Mouse (Mus musculus) urinary bladder, postnatal 25 days (tissue): ENCODE measurements around the gene Scrn3.
A peak's percentile ranks its signal among the peaks of the same experiment; 100 is the strongest.

Source experiments
- DNase-seq: peaks from one replicate; pipeline ENCODE4 v3.0.0; 2022; ENCODE audit warnings: low spot score

Gene Scrn3

DNA sequence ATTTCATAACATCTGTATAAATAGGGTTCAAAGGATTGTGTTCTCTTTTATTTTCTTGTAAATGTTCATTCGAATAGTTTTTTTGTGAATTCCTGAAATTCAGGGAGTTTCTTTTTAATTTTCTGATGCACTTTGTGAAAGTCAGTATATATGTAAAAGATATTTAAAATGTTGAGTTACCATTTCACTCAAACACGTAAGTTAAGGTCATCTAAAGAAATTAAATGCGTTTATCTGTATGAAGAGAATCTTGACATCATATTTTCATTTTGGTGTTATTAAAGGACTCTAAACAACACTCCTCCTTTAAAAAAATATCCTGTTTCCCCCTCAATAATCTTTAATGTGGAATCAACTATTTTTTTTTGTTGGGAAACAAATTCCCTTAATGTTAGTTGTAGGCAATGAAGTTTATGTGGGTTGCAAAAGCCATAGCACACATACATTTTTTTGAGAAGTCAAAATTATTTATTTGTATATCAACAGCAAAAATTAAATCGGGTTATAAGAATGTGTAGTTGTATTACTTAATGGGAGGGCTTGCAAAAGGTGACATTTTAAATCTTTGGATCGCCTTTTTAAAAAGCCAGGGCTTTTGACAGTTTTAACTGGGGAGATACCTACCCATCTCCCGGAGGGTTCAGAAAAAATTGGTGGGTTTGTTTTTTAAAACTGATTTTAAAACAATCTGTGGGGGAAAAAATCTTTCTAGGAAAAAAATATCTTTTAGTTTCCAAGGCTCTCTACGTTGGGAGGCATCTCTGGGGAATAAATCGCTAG, 37.0 kb upstream of the Scrn3 start:
- no peak for DNase-seq

DNA sequence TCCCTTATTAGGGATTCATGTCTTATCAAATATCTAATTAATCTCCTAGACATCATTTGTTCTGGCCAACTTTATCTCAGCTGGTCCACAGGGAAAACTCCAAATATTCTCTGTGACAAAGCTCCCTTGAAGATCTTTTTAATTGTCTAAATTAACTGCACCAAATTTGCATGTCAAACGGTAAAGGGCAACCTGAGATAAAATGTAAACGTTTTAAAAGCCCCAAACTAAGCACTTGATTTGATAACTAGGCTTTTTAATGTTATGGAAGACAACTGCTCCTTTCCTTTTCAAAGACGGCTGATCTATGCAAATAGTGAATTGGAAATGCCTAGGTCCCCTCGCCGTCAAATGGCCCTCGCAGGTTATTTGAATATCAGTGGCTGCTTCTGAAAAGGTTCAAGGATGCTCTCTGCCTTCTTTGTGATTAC, 36.2 kb upstream of the Scrn3 start:
- DNase-seq, result no peak

DNA sequence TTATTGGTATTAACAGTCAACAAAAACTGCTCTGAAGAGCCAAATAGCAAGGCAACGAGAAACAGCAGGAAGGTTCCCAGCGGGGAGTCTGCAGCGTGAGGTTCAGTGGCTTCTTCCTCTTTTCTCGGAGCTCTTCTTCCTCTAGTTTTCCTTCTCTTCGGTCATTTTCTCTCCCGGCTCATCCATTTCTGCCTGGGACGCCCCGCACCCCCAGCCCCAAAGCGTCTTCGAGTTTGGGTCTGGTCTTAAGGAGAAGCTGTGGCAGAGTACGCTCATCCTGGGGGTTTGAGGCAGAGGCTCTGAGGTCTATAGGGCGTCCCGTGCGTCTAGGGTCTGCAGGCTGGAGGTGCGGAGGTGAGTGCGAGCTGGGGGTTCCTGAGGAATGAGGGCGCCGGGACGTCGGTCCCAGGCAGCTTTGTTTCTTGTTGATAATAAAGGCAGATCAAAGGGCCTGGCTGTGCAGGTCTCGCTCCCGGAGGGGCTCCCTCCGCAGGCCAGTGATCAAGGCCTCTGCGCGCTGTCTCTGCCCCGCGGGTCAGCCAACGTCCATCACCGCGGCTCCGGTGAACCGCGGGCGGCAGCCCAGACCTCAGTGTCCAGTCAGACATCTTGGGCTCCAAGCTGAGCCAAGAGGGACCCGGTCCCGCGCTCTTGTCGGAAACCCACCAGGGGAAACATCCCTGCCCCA, 35.2 kb upstream of the Scrn3 start:
- no peak for DNase-seq

DNA sequence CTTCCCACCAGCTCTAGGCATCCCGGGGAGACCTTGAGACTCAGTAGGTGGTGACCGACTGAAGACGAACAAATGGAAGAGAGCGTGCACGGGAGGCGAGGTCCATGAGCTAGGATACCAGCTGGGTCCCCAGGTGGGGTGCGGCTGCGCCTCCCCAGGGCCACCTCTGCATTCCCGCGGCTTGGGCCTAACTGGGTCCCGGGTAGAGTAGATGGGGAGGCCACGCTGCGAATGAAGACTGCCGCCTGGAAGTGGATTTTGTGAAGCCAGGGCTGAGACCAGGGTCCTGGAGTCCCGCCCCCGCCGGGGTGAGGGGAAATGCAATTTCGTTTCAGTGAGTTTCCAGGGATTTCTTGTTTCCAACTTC, 34.7 kb upstream of the Scrn3 start:
- DNase-seq, result no peak

DNA sequence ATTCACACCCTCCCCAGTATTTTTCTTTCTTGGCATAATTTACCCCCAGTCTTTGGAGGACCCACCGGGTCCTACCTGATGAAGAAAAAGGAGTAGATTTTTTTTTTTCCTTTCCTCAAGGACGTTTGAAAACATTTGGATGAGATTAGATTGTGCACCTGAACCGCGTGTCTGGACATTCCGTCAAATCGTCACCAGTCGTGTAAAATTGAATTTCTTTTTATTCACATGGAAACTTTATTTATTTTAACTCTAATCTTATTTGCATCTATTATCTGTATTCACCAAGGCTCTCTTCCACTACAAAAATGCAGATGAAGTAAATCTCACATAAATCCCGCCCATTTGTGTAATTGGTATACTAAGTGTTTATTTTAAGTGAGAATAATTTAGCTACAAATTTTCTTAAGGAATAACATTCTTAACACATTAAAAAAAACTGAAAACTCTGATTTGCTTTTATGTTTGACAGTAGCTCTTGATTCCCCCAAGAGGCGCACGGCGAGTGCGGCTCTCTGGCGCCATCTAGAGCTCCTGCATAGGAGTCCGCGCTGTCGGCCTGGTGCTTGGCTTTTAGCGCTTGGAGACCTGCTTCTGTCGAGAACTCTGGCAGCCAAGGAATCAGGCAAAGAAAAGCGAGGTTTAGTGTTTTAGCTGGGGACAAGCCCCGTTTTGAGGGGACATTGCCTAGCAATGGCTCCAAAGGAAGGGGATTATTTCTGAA, 34.1 kb upstream of the Scrn3 start:
- DNase-seq, result peak; percentile 88

DNA sequence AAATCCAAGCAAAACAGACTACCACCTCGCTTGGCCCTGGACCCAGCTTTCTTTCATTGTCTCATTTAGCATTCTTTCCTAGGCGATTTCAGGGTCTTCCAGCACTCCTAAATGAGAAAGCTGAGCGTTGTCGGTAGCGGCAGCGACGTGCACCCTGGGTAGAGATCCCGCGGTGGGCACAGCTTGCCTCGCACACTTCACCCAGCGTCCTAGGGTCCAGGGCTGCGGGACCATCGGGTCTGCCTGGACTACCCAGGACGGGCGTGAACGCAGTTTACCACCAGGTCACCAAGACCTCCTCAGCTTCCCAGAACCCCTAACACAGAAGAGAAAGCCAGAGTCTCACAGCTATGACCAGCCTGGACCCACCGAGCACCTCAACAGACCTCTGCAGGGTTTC, 33.5 kb upstream of the Scrn3 start:
- DNase-seq, result no peak

DNA sequence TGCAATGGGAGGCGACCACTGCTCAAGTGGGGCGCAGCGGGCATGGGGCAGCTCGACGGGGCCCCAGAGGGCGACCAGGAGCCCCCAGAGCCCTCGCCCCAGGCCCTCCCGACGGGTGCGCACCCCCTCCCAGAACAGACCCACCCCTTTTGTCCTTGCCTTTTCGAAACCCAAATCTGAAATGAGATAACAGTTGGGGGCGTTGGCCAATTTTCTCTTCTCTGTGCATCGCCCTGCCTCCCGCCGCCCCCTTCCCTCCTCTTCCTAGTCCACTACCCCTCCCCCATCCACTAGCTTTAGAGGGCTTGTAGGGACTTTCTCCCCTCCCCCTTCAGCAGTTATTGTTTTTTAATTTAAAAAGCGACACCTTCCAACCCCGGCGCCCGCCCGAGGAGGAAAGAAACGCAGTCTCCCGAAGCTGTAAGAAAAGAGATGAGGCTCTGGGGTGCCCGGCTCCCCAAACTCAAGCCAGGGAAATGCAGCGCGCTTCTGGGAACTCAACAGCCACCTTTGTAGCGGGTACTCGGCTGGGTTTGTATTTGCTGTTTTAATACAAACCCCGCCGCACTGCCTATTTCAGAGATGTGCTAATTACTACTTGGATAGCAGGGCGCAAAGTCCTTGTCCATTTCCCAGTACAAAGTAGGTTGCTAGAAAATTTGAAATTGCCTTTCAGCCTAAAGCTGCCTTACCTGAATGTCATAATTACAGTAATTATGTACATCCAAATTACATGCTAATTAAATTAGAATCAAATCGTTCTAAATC, 32.9 kb upstream of the Scrn3 start:
- DNase-seq, result no peak

DNA sequence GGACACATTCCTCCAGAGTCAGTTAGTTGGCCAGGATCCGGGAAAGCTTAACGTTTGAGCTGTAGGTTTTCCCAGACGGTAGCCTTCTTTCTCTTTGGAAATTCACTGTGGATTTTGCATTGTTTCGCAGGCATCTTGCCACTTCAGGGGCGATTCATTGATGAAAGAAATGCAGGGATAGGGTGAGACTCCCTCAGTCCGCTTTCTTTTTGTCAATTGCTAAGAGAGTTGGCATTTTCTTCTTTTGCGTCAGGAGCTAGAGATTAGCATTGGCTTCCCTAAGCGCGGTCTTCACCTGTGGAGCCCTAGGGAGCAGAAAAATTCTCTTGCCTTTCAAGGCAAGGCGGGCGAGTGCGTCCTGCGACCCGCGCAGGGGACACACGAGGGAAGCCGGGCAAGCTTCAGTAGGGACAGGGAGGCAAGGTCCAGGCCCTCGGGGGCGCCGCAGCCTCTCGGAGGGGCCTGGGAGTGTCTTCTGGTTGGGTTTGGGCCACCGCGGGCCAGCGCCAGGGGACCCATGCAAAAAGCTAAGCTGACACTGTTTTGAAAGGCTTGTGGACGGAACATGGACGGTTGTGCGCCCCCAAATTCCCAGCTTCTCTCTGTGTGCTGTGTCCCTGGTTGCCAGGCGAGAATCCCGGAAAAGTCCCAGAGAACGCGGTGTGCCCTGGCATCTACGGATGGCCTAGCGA, 31.9 kb upstream of the Scrn3 start:
- DNase-seq, result no peak

DNA sequence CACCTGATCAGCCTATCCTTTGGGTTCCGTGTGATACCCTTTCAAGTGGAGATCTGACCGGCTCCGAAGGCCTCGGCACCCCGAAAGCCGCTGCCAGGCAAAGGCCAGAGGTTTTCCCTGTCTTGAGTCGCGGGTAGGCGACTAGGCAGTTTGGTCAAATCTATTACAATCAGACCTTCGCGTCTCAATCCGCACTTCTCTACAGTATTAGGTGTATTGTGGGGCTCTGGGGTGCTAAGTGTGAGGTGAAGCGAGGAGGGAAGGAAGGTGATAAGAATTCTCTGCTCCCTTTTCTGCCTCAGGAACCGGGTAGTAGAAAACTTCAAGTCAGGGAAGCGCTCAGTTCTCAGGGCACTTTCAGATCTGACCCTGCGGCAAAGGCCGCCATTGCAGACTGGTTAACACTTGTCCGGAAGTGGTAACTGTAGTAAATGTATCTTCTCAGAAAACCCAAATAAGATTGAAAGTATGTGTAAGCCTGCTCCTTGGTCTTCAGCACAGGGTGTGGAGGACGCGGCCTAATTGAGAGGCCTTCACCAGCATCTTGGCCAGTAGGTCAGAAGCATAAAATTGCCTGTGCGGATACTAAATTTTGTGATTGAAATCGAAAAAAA, 31.2 kb upstream of the Scrn3 start:
- no peak for DNase-seq

DNA sequence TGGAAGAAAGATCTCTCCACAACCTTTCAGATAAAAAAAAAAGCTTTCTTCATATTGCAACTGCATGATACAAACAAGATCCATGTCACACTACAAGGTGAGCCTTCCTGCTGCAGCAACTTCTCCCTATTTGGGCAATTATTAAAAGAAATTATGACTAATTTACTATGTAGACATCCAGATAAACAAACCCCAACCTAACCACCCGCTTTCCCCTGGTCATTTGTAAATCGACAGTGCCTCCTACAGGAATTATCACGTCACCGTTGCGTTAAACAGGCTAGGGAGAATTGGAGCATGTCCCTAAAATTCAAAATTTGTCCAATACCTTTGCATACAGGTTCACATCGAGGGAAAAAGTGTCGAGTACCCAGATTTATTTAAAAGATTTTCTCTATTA, 30.7 kb upstream of the Scrn3 start:
- no peak for DNase-seq

DNA sequence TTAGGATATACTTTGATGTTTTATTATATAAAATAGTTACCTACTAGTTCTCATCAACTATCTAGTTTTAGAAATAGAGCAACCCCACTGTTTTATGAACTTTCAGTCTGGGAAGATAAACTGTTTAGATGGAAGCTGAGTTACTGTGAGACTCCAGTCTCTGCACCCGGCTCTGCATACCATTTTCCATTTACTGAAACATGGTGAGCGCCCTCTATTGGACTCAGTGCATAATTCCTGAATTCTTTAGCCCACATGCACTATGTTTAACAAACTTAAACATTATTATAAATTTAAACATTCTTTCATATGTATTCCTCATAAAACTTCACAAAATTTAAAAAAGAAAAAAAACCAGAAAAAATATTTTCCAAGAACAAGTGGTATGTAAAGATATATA, 26.8 kb upstream of the Scrn3 start:
- no peak for DNase-seq

DNA sequence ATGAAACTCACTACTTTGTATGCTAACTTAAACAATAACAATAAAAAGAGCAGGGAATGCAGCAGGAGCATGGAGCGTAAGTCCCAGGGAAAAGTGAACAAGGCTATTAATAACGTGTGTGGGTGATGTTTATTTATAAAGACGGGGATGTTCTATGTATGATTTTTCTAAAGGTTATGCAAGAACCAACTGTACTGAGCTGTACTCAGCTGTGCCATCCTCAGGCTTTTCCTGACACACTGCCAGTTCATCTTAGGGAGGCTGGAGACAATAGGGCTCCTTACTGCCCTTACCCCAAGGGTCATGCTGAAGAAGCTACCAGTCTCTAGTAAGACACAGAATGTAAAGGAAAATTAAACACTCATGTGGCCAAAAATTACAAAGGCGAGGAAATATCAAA, 21.3 kb upstream of the Scrn3 start:
- DNase-seq, result no peak

DNA sequence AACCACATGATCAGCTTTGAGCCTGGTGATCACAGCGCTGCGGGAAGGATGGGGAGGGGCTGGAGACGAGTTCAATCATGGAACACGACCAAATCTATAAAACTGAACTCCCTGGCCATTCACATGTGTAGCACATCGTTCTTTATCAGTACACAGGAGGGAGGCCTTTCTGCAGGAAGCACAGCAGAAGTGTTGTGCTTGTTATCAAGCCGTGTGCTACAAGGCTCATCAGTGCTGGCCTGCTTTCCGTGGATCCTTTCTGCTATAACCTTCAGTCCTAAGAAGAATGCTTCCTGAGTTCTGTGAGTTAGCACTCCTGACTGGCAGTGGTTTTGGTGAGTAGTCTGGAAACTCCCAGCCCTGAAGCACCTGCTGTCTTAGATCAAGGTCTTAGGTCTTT, 17.4 kb upstream of the Scrn3 start:
- no peak for DNase-seq

DNA sequence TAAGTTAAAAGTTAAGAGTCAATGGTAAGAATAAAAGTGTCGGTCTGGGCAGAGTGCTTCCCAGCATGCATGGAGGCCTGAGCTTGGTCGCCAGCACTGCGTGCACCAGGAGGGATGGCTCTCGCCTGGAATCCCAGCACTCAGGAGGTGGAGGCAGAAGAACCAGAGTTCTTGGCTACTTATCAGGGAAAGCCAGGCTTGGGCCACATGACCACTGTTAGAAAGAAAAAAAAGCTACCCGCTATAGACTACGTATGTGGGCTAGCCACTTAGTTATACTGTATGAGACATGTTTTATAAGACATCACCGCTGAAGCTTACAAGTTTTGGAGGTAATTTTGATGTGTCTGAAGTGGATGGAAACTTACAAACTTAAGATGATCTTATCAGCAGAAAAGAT, 14.2 kb upstream of the Scrn3 start:
- DNase-seq, result no peak

DNA sequence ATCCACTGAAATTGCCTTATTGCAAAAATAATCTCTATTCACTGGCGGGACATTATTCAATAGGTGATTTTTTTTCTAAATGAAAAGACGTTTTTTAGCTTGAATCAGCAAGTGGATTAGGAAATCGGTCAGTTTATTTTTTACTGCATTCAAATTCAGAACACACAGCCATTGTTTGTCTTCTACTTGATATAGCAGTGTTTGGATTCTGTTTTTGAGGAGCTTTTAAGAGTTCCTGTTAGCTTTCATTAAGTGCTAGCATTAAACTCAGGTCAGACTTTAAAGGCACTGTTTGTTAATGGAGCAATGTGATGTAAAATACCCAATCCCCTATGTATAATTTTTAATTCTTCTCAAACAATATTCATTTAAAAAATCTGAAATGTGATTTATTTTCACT, 13.6 kb upstream of the Scrn3 start:
- DNase-seq, result no peak

DNA sequence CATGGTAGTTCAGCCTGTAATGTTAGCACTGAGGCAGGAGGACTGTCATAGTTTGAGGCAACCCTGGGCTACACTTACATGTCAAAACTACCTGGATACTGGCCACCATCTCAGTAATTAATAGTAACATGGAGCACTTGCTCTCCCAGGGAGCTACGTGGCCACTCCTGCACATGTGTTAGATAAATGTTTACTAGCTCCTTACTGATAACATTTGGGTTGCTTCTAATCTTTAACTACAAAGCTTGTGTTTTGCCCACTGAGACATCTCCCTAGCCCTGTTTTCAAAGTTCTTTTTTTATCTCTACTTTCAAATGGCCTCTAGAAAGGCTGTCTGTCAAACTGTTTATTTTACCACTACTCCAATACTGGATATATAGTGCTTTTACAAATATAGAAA, 10.4 kb upstream of the Scrn3 start:
- no peak for DNase-seq

DNA sequence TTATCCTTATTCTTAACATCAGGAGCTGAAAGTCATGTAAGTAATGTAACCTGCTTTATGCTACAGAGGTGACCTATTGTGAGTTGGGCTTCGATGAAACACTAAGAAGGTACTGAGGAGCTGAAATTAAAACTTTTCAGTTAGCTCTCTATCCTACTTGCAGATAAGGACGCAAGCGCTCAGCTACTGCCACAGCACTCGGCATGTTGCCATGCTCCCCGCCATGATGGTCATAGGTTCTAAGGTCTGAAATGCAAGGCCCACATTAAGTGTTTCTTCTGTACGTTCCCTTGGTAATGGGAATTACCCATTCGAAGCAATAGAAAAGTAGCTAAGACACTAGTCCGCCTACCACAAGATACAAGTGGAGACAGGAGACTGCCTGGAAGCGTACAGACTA, 9.7 kb upstream of the Scrn3 start:
- DNase-seq, result no peak

DNA sequence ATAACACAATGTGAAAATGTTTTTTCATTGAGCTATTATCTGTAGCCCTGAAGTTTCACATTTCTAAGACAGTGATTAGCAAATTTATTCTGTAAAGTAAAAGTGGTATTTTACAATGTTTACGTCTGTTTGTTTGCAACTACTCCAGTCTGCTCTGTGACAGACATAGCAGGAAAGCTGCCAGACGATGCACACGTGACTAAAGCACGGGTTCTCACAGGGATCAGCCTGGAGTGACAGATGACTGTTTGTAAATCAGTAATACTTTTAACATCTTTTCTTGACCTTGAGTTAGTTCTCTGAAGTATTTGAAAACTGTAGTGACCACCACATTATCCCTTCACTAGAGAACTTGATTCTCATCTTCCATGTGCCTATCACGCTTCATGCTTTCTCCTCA, 7.9 kb upstream of the Scrn3 start:
- no peak for DNase-seq

DNA sequence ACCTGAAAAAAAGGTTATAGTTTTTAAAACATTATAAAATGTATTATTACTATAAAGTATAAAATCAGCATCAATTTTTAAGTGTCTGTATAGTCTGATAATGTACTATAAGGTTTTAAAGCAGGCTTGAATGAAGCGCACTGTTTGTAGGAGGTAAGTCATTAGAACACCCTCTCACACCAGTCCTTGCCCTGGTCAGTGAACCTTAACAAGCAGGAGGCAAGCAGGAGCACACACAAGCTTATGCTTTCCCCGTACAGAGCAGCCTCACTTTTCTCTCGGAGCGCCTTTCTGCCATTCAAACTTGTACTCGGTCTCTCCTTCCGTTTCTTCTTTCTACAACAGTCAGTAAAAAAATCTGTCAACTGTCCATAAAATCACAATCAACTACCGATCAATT, 6.4 kb upstream of the Scrn3 start:
- no peak for DNase-seq

DNA sequence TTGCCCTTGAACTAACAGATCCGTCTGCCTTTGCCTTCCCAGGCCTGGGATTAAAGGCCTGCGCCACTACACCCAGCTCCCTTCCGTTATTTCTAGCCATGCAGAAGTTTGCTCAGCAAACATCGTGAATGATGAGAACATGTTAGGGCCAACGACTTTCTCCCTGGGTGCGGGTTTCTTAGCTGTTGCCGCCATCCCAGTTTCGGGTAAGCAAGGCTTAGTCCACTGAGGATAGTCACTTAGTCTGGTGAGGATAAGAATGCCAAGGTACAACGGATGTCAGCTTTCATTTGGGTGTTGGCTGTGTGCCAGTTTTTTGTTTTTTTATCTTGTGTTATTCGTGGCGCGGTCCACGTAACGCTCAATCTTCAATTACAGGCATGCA, 708 bp downstream of the Scrn3 start:
- DNase-seq, result peak; percentile 36

DNA sequence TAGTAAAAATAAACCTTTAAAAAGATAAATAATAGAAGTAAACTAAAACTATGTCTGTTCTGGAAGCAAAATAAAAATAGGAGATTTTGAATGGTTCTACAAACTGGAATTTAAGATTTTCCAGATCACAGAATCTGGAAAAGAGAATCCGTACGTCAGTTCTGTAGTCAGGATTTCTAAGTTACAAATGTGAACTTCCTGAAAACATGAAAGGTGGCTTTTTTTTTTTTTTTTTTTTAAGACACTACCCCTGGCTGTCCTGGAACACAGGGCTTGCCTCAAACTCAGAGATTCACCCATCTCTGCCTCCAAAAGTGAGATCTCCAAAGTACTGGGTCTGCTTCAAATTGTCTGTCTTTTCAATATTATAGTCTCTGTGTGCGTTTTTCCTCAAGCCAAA, 1.9 kb downstream of the Scrn3 start:
- no peak for DNase-seq

DNA sequence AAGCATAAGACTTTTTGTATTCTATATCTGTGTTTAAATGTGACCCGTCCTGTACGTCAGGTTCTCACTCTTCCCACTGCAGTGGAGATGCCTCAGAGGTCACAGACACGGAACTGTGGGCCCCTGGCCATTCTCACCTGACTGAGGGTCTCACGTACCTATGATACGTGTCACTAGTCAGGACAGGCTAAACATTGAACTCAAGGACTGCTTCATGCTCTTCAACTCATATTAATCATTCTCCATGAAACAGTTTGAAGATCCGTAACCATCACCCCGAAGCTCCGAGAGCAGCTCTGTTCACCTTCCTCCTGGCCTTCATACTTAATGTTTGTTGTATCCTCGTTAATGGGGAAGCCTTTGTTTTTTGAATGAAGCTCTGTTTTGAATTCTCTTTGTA, 5.0 kb downstream of the Scrn3 start:
- no peak for DNase-seq
